Mouse (Mus musculus) retina, embryonic 14.5 days (tissue): ENCODE data around the gene Ear10.
"Not testable (repeated sequence)": the region's sequence is repeated elsewhere in the genome, so short reads cannot be mapped to it uniquely, and the experiment has no call there.

Source experiments
- DNase-seq: peaks from one replicate; pipeline ENCODE4 v3.0.0-alpha.2; 2015; ENCODE audit warnings: low spot score

The Ear10 gene

GRCm38 (mm10) chr14:43923459-43923858, at the start of gene Ear10:
Gene Ear10, minus strand, starts transcription at chr14:43923559.
- DNase-seq = not testable (repeated sequence)

- not testable (repeated sequence) for DNase-seq
Measured at GRCm38 (mm10) chr14:43956769-43957168, 33.4 kb upstream of the Ear10 start, which contains the start of gene Ang5. Gene Ang5, plus strand, starts transcription at chr14:43957069.

- DNase-seq = not testable (repeated sequence)
Measured at GRCm38 (mm10) chr14:43955074-43955473, 31.7 kb upstream of the Ear10 start.

- not testable (repeated sequence) for DNase-seq
Measured at GRCm38 (mm10) chr14:43953382-43953781, 30.0 kb upstream of the Ear10 start.

GRCm38 (mm10) chr14:43933399-43933798, 10.0 kb upstream of the Ear10 start:
- not testable (repeated sequence) for DNase-seq

GRCm38 (mm10) chr14:43932991-43933390, 9.6 kb upstream of the Ear10 start:
- not testable (repeated sequence) for DNase-seq

- DNase-seq = not testable (repeated sequence)
Measured at GRCm38 (mm10) chr14:43925404-43925950, 2.1 kb upstream of the Ear10 start.

GRCm38 (mm10) chr14:43924688-43925403, 1.5 kb upstream of the Ear10 start, which contains the start of gene Gm8113:
Gene Gm8113, plus strand, starts transcription at chr14:43925390.
- peak; percentile 14 for DNase-seq

- not testable (repeated sequence) for DNase-seq
Measured at GRCm38 (mm10) chr14:43918214-43918613, 5.1 kb downstream of the Ear10 start.

- not testable (repeated sequence) for DNase-seq
Measured at GRCm38 (mm10) chr14:43898577-43898976, 24.8 kb downstream of the Ear10 start.

- DNase-seq = not testable (repeated sequence)
Measured at GRCm38 (mm10) chr14:43895357-43895756, 28.0 kb downstream of the Ear10 start.

GRCm38 (mm10) chr14:43891288-43891687, 32.1 kb downstream of the Ear10 start:
- not testable (repeated sequence) for DNase-seq

GRCm38 (mm10) chr14:43886235-43886634, 37.1 kb downstream of the Ear10 start:
- not testable (repeated sequence) for DNase-seq

- DNase-seq = not testable (repeated sequence)
Measured at GRCm38 (mm10) chr14:43879966-43880545, 43.3 kb downstream of the Ear10 start.

- DNase-seq = not testable (repeated sequence)
Measured at GRCm38 (mm10) chr14:43877789-43878188, 45.6 kb downstream of the Ear10 start.

GRCm38 (mm10) chr14:43875417-43875816, 47.9 kb downstream of the Ear10 start, which contains the start of gene Ear1:
Gene Ear1, minus strand, starts transcription at chr14:43875517.
- not testable (repeated sequence) for DNase-seq

- DNase-seq = not testable (repeated sequence)
Measured at GRCm38 (mm10) chr14:43874862-43875261, 48.5 kb downstream of the Ear10 start.
